Mouse (Mus musculus): ENCODE data around the gene Camk1d.

GRCm38 (mm10) chr2:5487344-5487743 lies 227.0 kb downstream of the Camk1d start:
- TF ChIP-seq EP300 (IDR thresholded peaks at IDR 0.05; ENCODE audit: low read depth), result no peak
- TF ChIP-seq CTCF (IDR thresholded peaks at IDR 0.05; ENCODE audit: low read depth), result no peak

All from liver, embryonic 14.5 days (tissue).